Mouse (Mus musculus) thymus, adult 2 months (tissue): ENCODE results near the gene Zdhhc14.

Experiments
- CTCF ChIP-seq: fragments of 200-500 bp; IDR thresholded peaks from 2 replicates; pipeline ENCODE4 v1.5.1; 2012; ENCODE audit warnings: mild to moderate bottlenecking, control low read depth, low read length, moderate library complexity, borderline replicate concordance; ENCODE audit not compliant: control insufficient read depth, poor library complexity, insufficient read depth; ENCODE audit errors: extremely low read depth
- POLR2A ChIP-seq: fragments of 200-500 bp; IDR thresholded peaks from 2 replicates; pipeline ENCODE4 v1.6.1; 2012; ENCODE audit warnings: mild to moderate bottlenecking, low read length, control low read depth, moderate library complexity; ENCODE audit not compliant: control insufficient read depth, poor library complexity, insufficient read depth; ENCODE audit errors: extremely low read depth

GRCm38 (mm10) chr17:5741061-5741460 lies 248.7 kb downstream of the Zdhhc14 start:
- TF ChIP-seq POLR2A: no peak
- TF ChIP-seq CTCF: no peak
